Mouse (Mus musculus): ENCODE measurements around the gene Abcf2. TPM values are rescaled to one million over a fixed set of nuclear protein-coding genes. Genes with fewer than 3 reads are reported as not detected.
A peak's percentile ranks its signal among the peaks of the same experiment; 100 is the strongest.
"Not testable (repeated sequence)": the region's sequence is repeated elsewhere in the genome, so short reads cannot be mapped to it uniquely, and the experiment has no call there.

The Abcf2 gene
- polyA plus RNA-seq, 1 experiment from 2014 or later, result 103 TPM

- no peaks in the 10 kb centered on the region for H3K36me3 ChIP-seq
- H3K27me3 ChIP-seq, result no peaks in the 10 kb centered on the region; the same call in 1 of the 2 replicates
Measured at GRCm38 (mm10) chr5:24556709-24557108, 20.6 kb downstream of the Abcf2 start, which contains the start of gene 4931409K22Rik. Gene 4931409K22Rik (minus strand): TSS chr5:24556809.

GRCm38 (mm10) chr5:24555335-24555734, 21.9 kb downstream of the Abcf2 start:
- WGBS, result 93% methylated on average over 7 of the region's 7 CpGs
- H3K4me3 ChIP-seq (replicated peaks); H3K36me3 ChIP-seq; ATAC-seq; H3K9ac ChIP-seq (replicated peaks); H3K27me3 ChIP-seq; H3K9me3 ChIP-seq; H3K4me2 ChIP-seq (replicated peaks); H3K27ac ChIP-seq: not testable (repeated sequence)
- peaks cover 14% of the 10 kb centered on the region for H3K4me1 ChIP-seq (replicated peaks)

More at GRCm38 (mm10) chr5:24556709-24557108, 20.6 kb downstream of the Abcf2 start, which contains the start of gene 4931409K22Rik:
- H3K27ac ChIP-seq, result no peak within 1 kb of the TSS
- ATAC-seq, result no peak
- no peaks in the 10 kb centered on the region for H3K9me3 ChIP-seq
- H3K9ac ChIP-seq (replicated peaks), result no peak within 1 kb of the TSS
- H3K4me3 ChIP-seq (replicated peaks), result no peak within 1 kb of the TSS
- 71% methylated on average over 2 of the region's 2 CpGs for WGBS
- peaks cover under 1% of the 10 kb centered on the region; the same call in 1 of the 2 replicates for H3K4me1 ChIP-seq (replicated peaks)
- H3K4me2 ChIP-seq (replicated peaks), result no peak within 1 kb of the TSS

GRCm38 (mm10) chr5:24553621-24554244, 23.5 kb downstream of the Abcf2 start:
- WGBS, result 90% methylated on average over 5 of the region's 5 CpGs
- no peak overlapping the region for H3K27ac ChIP-seq
- ATAC-seq, result no peak

DNA sequence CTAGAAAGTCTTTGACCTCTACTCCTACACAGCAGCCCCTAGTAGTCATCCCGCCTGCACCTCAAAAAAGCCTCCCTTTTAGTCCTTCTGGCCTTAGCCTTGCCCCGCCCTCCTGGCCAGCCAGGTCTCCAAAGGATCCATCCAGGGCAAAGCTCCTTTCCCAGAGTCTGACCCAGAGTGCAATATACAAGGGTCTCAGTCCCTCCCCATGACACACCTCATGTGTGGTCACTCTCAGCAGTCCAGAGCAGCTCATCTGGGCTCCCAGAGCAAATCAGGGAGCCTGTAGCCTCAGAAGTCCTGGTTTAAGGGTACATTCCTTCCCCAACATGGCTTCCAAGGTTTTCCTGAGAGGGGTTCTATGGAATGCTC, 26.0 kb downstream of the Abcf2 start:
- H3K4me3 ChIP-seq (replicated peaks), result no peak overlapping the region; the same call in 1 of the 2 replicates
- no peak overlapping the region for H3K27ac ChIP-seq
- no peaks in the 10 kb centered on the region; the same call in 1 of the 2 replicates for H3K27me3 ChIP-seq
- peak; percentile 32 for ATAC-seq
- H3K9ac ChIP-seq (replicated peaks), result 0 out of 2 replicates have a peak overlapping the region, but pooled peaks have one; percentile 39
- peaks cover 15% of the 10 kb centered on the region for H3K4me1 ChIP-seq (replicated peaks)
- WGBS, result 40% methylated on average over 2 of the region's 2 CpGs
- no peaks in the 10 kb centered on the region for H3K36me3 ChIP-seq
- peak overlapping the region; percentile 32 for H3K4me2 ChIP-seq (replicated peaks)
- no peaks in the 10 kb centered on the region for H3K9me3 ChIP-seq

More at GRCm38 (mm10) chr5:24553621-24554244, 23.5 kb downstream of the Abcf2 start:
- no peaks in the 10 kb centered on the region for H3K9me3 ChIP-seq
- H3K36me3 ChIP-seq, result no peaks in the 10 kb centered on the region
- H3K4me1 ChIP-seq (replicated peaks), result peaks cover 15% of the 10 kb centered on the region
- H3K27me3 ChIP-seq, result no peaks in the 10 kb centered on the region; the same call in 1 of the 2 replicates
- H3K4me2 ChIP-seq (replicated peaks), result no peak overlapping the region
- H3K9ac ChIP-seq (replicated peaks), result no peak overlapping the region
- H3K4me3 ChIP-seq (replicated peaks), result no peak overlapping the region

- 41% methylated on average over 26 of the region's 26 CpGs for WGBS
- ATAC-seq, result peak; percentile 80
- H3K9ac ChIP-seq (replicated peaks), result 0 out of 2 replicates have a peak overlapping the region, but pooled peaks have one; percentile 39
- H3K36me3 ChIP-seq, result no peaks in the 10 kb centered on the region
- no peaks in the 10 kb centered on the region; the same call in 1 of the 2 replicates for H3K27me3 ChIP-seq
- H3K4me1 ChIP-seq (replicated peaks), result peaks cover 15% of the 10 kb centered on the region
- H3K27ac ChIP-seq, result no peak overlapping the region
- H3K9me3 ChIP-seq, result no peaks in the 10 kb centered on the region
- H3K4me3 ChIP-seq (replicated peaks), result no peak overlapping the region; the same call in 1 of the 2 replicates
- peak overlapping the region; percentile 32 for H3K4me2 ChIP-seq (replicated peaks)
Measured at GRCm38 (mm10) chr5:24550598-24551316, 26.5 kb downstream of the Abcf2 start.

GRCm38 (mm10) chr5:24542643-24543042, 34.6 kb downstream of the Abcf2 start:
- Histone ChIP-seq H3K4me1 (replicated peaks) (no peaks in the 10 kb centered on the region), H3K9ac (replicated peaks) (no peak overlapping the region), H3K27ac (no peak overlapping the region), H3K27me3 (0 out of 2 replicates have a peak, but pooled peaks cover 5% of the 10 kb centered on the region), H3K4me3 (replicated peaks) (no peak overlapping the region), H3K4me2 (replicated peaks) (no peak overlapping the region), H3K36me3 (no peaks in the 10 kb centered on the region), H3K9me3 (no peaks in the 10 kb centered on the region)
- 82% methylated on average over 7 of the region's 7 CpGs for WGBS
- ATAC-seq, result no peak

DNA sequence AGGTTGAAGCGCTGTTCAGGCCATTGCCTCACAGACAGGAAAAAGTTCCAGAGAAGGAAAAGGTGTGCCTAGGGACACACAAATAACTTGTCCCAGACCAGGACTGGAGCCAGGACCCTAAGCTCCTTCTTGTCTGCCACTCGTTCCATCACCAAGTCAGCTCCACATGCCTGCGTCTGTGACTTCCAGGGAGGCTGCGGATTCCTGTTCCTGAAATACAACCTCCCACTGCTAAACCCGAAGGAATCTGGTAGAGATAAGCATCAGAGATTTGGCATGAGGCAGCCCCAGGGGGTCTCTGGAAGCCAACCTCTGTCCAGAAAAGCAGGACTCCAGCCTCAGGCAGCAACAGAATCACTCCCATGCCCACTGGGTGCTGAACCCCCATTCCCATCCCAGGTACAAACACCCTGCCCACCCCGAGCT, 36.1 kb downstream of the Abcf2 start:
- Histone ChIP-seq H3K9me3 (no peaks in the 10 kb centered on the region), H3K9ac (replicated peaks) (no peak overlapping the region), H3K36me3 (no peaks in the 10 kb centered on the region), H3K27me3 (0 out of 2 replicates have a peak, but pooled peaks cover 5% of the 10 kb centered on the region), H3K4me1 (replicated peaks) (no peaks in the 10 kb centered on the region), H3K27ac (no peak overlapping the region), H3K4me2 (replicated peaks) (no peak overlapping the region), H3K4me3 (replicated peaks) (no peak overlapping the region)
- no peak for ATAC-seq
- WGBS, result 48% methylated on average over 6 of the region's 6 CpGs

- Histone ChIP-seq H3K9ac (replicated peaks) (no peak within 1 kb of the TSS), H3K27me3 (0 out of 2 replicates have a peak, but pooled peaks cover 5% of the 10 kb centered on the region), H3K4me3 (replicated peaks) (no peak within 1 kb of the TSS), H3K9me3 (no peaks in the 10 kb centered on the region), H3K4me1 (replicated peaks) (no peaks in the 10 kb centered on the region), H3K36me3 (no peaks in the 10 kb centered on the region), H3K4me2 (replicated peaks) (no peak within 1 kb of the TSS), H3K27ac (no peak within 1 kb of the TSS)
- 54% methylated on average over 14 of the region's 14 CpGs for WGBS
- ATAC-seq, result no peak
Measured at GRCm38 (mm10) chr5:24540387-24541143, 36.7 kb downstream of the Abcf2 start, which contains the start of gene Asb10. Gene Asb10 (minus strand): TSS chr5:24540978.

DNA sequence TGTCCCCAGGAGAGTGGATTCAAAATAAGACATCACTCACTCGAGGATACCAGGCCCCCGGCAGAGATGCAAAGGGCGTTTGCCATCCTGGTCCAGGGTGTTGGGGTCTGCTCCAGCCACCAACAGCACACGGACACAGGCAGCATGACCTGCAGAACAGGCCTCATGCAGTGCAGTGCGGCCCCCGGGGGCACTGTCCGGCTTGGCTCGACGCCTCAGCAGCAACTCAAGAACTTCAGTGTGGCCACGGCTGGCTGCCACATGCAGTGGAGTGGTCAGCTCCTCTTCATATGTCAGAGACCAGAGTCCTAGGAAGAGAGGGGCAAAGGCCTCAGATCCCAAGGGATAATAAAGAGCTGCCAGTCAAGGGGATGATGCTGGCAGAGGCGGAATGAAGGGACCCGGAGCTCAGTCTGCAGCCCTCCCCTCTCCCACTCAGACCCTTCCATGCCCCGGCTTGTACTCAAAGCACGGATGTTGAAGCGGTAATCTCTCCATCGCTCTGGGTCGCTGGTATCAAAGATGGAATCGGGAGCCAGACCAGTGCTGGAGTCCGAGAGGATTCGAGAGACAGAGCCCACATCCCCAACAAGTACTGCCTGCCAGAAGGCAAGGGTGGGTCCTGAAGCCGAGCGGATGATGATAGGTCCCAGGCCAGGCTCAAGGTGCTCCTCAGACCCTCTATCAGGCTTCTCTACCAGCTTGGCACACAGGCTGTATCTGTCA, 37.5 kb downstream of the Abcf2 start:
- no peak overlapping the region for H3K4me2 ChIP-seq (replicated peaks)
- WGBS, result 83% methylated on average over 22 of the region's 22 CpGs
- H3K4me1 ChIP-seq (replicated peaks), result no peaks in the 10 kb centered on the region
- ATAC-seq, result no peak
- H3K4me3 ChIP-seq (replicated peaks), result no peak overlapping the region
- H3K36me3 ChIP-seq, result no peaks in the 10 kb centered on the region
- no peak overlapping the region for H3K9ac ChIP-seq (replicated peaks)
- H3K9me3 ChIP-seq, result no peaks in the 10 kb centered on the region
- H3K27ac ChIP-seq, result no peak overlapping the region
- H3K27me3 ChIP-seq, result 0 out of 2 replicates have a peak, but pooled peaks cover 5% of the 10 kb centered on the region

- H3K27me3 ChIP-seq, result peaks cover 12% of the 10 kb centered on the region; the same call in 1 of the 2 replicates
- no peak overlapping the region for H3K9ac ChIP-seq (replicated peaks)
- 0 out of 2 replicates have a peak, but pooled peaks have one; percentile 41 for ATAC-seq
- no peaks in the 10 kb centered on the region for H3K4me1 ChIP-seq (replicated peaks)
- H3K4me3 ChIP-seq (replicated peaks), result no peak overlapping the region
- no peak overlapping the region for H3K4me2 ChIP-seq (replicated peaks)
- H3K27ac ChIP-seq, result no peak overlapping the region
- no peaks in the 10 kb centered on the region for H3K36me3 ChIP-seq
- WGBS, result 68% methylated on average over 16 of the region's 16 CpGs
- no peaks in the 10 kb centered on the region for H3K9me3 ChIP-seq
Measured at GRCm38 (mm10) chr5:24537618-24538017, 39.6 kb downstream of the Abcf2 start.

- no peak for ATAC-seq
- Histone ChIP-seq H3K27me3 (peaks cover 19% of the 10 kb centered on the region; the same call in 1 of the 2 replicates), H3K27ac (no peak overlapping the region), H3K4me2 (replicated peaks) (no peak overlapping the region), H3K9me3 (no peaks in the 10 kb centered on the region), H3K4me3 (replicated peaks) (no peak overlapping the region), H3K9ac (replicated peaks) (no peak overlapping the region), H3K4me1 (replicated peaks) (no peaks in the 10 kb centered on the region), H3K36me3 (no peaks in the 10 kb centered on the region)
- WGBS, result 74% methylated on average over 5 of the region's 5 CpGs
Measured at GRCm38 (mm10) chr5:24536511-24536910, 40.8 kb downstream of the Abcf2 start.
